Mouse (Mus musculus) natural killer cell, adult 2 months (primary cell): ENCODE measurements around the gene Kcna5.

Experiments used
- DNase-seq, 2 experiments: peaks; one replicate each; pipeline ENCODE4 v3.0.0; 2022; ENCODE audit warnings: low spot score in 2 of 2

Gene Kcna5

GRCm38 (mm10) chr6:126535208-126535910, at the start of gene Kcna5:
Gene Kcna5 (minus strand): TSS chr6:126535412.
- DNase-seq = no peak

DNA sequence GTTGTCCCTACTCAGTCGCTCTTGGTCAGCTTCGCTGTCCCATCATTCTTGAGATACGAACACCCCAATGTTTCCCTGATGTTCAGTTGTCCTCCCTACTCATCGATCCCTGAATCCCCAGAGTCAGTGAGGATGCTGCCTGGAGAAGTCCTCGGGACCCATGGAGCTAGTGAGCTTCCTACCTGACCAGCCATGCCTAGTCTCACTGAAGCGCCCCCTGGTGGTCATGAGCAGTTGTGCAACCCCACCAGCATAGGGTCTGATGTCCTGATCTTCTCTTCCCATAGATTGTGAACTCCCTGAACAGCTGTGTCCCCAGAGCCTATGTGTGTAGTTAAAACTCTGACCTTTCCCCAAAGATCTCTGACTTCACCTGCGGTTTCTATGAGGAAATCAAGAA, 47.9 kb upstream of the Kcna5 start:
- no peak for DNase-seq

GRCm38 (mm10) chr6:126581632-126582031, 46.4 kb upstream of the Kcna5 start:
- no peak for DNase-seq

- no peak for DNase-seq
These were observed 45.4 kb upstream of the Kcna5 start for GRCm38 (mm10) chr6:126580571-126580970.

DNA sequence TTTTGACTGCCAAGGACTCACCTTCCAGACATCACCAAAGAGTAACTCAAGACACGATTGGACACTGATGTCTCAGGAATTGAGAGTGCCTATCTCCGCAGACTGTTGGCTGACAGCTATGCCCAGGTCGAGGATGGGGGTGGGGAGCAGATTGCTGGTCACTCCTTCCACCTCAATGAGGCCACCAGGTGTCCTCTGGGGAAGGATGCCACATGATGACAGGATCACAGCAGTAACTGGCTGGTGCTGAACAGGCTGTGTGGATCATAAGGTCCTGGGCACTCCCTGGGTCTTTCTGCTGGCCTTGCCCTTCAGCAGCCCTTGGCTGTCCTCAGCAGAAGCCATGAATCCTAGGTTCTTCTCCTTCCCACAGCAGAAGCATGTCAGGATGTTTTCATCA, 42.2 kb upstream of the Kcna5 start:
- no peak for DNase-seq

GRCm38 (mm10) chr6:126576566-126576965, 41.4 kb upstream of the Kcna5 start:
- no peak for DNase-seq

DNA sequence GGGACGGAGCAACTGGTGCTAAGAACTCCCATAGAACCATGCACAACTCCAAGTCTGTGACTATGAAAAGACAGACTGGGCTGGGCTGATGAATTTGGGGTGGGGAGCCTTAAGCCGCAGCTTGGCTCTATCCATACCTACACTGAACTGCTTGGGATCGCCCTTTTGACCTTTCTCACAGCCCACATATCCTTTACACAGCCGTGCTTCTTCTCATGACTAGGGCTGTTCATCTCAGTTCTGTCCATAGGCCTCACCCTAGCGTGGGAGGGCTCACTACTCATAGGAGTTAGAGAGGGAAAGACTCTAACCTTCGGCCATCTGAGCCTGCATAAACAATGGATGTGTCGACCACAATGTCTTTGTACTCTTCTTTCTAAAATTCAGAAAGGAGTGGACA, 39.6 kb upstream of the Kcna5 start:
- DNase-seq = no peak

DNA sequence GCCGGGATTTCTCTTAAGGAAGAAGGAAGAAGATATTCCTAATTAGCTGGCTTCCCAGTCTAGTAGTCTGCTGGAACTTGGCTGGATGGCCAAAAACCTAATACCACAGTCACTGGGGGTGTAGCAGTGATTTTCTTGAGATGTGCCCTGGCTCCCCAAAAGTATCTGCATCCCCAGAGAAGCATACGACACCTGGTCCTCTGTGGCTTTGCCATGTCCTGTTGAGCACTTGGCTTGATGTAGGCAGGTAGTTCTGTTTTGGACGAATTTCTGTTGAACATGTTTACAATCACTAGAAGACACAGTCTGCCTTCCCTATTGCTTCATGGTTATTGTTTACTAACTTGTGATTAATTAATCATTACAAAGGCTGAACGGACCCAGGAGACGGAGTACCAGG, 37.8 kb upstream of the Kcna5 start:
- no peak for DNase-seq

DNA sequence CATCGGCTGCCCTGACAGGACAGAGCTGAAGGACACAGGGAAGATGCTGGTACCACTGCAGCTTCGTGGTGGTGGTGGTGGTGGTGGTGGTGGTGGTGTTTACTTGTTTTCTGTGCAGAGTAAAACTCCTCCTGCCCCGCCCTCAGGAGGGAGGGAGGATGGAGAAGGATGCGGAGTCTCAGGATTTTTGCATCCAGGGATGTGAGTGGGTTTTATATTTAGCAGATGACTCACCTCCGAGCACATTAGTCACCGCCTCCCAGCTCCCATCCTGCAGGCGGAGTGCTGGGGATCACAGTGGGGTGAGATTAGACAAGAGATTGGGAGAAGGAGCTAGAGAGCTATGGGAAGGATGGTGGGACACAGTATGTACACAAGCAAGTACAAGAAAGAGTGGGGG, 34.6 kb upstream of the Kcna5 start:
- no peak for DNase-seq

DNA sequence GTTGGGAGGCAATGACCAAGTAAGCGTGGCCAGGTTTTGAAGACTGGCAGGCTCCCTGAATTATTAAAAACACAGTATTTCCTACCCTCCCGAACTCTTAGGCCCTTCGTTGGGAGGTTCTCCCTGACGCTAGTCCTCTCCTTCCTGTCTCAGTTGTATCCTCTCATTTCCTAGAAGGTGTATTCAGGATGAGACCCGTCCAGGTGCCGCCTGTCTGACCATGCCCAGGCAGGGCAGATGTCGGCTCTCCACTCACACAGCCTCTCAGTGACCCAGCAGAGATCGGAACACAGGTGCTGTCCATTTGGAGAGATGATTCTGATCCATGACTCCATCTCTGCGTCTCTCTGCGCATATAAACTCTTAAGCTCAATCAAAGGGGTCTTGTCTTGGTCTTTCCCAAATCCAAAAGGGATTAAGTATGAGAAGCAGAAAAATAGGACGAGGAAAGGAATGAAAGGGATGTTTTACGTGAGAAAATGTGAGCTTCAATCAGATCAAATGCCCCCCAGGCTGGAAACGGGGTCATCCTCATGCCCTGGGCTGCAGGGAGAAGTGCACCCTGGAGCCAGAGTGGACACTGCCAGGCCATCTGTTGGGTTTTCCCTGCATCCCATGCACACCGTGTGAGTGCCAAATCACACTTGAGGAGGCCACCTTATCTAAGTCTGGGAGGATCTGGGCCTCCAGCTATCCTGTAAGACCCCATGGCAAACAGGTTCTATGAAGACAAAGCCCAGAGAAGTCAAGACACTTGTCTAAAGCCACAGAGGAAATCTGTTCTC, 33.0 kb upstream of the Kcna5 start:
- no peak for DNase-seq

- no peak for DNase-seq
These were observed 32.1 kb upstream of the Kcna5 start for GRCm38 (mm10) chr6:126567326-126567725.

GRCm38 (mm10) chr6:126564376-126564775, 29.2 kb upstream of the Kcna5 start:
- no peak for DNase-seq

GRCm38 (mm10) chr6:126563898-126564297, 28.7 kb upstream of the Kcna5 start:
- peak in 1 of 2 experiments; percentile 11 for DNase-seq

DNA sequence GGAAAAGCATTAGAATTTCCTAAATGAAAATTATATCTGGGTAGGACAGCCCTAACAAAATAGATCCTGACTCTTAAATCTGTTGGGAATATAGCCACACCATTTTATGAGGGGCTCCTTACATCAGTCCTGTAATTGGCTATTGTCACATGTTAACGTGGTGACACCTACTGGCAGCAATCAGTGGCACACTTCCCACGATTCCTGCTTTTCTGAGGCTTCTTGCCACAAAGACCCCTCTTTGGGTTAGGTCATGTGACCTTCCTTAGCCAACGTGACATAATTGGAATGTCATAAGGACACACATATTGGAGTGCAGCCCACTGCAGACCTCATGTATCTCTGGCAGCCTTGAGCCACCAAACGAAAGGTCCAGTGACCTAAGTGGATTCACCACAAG, 26.5 kb upstream of the Kcna5 start:
- DNase-seq = no peak

- DNase-seq = no peak
These were observed 25.5 kb upstream of the Kcna5 start for GRCm38 (mm10) chr6:126560696-126561095.

DNA sequence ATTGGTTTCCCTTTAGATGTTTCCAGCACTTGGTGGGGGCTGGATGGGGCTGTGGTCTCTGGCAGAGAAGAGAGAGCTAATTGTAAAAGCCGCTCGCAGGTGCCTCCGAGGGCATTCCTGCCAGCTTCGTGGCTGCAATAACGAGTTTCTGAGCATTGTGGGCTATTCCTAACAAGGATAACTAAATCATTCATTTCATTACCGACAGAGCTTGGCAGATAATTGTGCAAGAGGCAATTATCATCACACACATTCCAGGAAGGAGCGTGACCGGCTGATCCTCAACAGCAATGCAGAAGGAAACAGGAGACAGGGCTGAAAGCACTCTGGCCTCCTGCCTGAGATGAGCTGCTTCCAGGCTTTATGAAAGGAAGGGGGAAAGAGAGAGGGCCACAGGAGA, 24.8 kb upstream of the Kcna5 start:
- DNase-seq = no peak

GRCm38 (mm10) chr6:126558276-126558675, 23.1 kb upstream of the Kcna5 start:
- no peak for DNase-seq

DNA sequence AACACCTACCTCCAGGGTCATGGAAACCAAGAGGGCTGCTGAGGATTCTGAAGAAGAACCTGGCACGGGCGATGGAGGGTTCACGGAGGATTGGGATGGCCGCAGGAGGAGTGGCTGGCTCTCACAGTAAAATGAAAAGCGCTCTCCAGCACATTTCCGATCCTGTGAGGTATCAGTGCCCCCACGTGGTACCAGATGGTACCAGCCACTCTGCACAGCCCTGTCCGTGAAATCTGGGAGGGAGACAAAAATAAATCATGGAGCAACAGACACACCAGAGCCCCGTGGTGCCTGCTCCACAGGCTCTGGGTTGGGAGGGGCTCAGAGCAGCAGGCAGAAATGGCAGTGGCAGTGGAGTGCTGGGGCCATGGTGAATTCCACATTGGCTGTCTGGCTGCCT, 18.6 kb upstream of the Kcna5 start:
- DNase-seq = no peak

DNA sequence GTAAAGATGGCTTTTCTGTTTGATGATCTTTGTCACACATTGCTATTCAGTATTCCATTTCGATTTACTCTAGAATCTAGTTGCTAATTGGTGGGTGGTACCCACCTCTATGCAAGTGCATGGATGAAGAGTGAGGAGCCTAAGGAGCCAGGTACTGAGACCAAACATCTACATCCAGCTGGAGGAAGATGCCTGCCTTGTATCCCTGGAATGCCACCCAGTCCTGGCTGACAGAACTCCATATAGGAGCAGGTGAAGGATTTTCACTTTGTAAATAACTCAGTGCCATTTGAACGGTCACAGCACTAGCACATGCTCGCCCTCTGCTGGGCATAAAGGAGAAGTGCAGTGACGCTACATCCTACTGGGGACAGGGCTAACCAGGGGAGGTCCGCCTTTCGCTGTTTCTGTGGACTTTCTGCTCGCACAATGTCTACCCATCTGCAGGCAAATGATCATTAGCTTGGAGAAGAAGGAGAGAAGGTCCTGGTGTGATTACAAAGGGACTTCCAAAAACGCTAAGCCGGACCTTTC, 16.7 kb upstream of the Kcna5 start:
- DNase-seq = no peak

DNA sequence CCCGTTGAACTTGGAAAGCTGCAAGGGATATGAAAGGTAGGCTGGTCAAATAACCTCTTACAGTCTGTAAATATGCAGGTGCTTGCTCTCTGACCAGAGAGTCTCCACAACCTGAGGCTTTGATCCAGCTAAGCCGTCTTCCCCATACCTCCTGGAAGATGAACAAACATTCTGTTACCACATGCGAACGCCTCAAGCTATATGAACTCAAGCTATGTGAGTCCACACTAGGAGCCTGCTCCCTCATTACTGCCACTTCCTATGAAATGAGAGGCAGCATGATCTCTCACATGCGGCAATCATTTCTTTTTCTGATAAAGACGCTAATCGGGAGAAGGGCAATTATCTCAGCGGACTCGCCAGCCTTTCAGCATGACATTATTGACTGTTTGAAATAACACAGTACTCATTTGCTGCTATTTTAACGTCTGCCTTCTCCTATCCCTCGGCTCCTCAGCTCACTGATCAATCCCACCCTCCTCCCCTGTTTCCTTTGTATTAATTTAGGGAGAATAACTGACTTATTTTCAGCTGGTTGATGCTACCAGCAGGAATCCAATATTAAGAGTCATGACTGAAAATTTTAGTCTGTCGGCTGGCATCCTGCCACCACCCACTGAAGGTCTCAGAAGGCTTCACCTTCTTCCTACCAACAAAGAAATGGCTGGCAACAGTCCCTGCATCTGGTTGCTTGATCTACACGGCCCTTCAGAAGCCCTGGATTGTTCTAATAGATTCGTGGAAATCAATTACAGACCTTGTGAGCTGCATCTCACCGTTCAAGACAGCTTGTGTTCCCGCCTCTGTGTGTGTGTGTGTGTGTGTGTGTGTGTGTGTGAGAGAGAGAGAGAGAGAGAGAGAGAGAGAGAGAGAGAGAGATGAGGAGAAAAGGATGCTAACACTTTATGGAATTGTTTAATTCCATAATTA, 9.2 kb upstream of the Kcna5 start:
- no peak for DNase-seq

- DNase-seq = no peak
These were observed 7.5 kb upstream of the Kcna5 start for GRCm38 (mm10) chr6:126542724-126543123.

DNA sequence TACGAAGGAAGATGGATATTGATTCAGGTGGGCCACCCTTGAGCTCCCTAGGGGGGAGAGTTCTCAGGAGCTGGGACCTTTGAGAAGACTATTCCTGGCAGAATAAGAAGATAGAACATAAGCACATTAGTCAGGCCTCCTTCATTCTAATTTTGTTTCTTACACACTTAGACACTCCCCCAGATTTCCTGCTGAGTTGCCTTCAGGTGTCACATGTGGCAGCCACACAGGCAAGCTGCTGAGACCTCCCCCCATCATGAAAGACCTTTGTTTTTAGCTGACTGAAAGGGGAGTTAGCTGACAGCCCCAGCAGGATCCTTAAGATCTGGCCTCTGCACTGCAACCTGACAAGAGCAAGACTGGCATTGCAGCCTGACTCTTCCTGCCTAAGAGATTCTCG, 2.3 kb upstream of the Kcna5 start:
- DNase-seq = no peak
